Mouse (Mus musculus): ENCODE results near the gene Cd79a.
"Not testable (repeated sequence)": the region's sequence is repeated elsewhere in the genome, so short reads cannot be mapped to it uniquely, and the experiment has no call there.

The Cd79a gene

GRCm38 (mm10) chr7:24886308-24886633 is 10.9 kb upstream of the Cd79a start:
- peak; percentile 45 to 50 for DNase-seq

- DNase-seq: no peak
Measured at GRCm38 (mm10) chr7:24887096-24887495, 10.1 kb upstream of the Cd79a start.

- DNase-seq: no peak
Measured at GRCm38 (mm10) chr7:24889431-24890220, 7.6 kb upstream of the Cd79a start.

- peak; percentile 82 to 87 for DNase-seq
Measured at GRCm38 (mm10) chr7:24890281-24891216, 6.6 kb upstream of the Cd79a start.

GRCm38 (mm10) chr7:24891241-24892124 is 5.7 kb upstream of the Cd79a start:
- DNase-seq: no peak

- no peak for DNase-seq
Measured at GRCm38 (mm10) chr7:24892125-24892583, 5.0 kb upstream of the Cd79a start.

- not testable (repeated sequence) for DNase-seq
Measured at GRCm38 (mm10) chr7:24895749-24896148, 1.4 kb upstream of the Cd79a start.

GRCm38 (mm10) chr7:24896269-24896668 is 912 bp upstream of the Cd79a start:
- DNase-seq: no peak

GRCm38 (mm10) chr7:24897959-24898358 is 778 bp downstream of the Cd79a start:
- DNase-seq: no peak

GRCm38 (mm10) chr7:24901114-24901513 is 3.9 kb downstream of the Cd79a start:
- DNase-seq: no peak

- peak in 1 of 2 experiments; percentile 39 for DNase-seq
Measured at GRCm38 (mm10) chr7:24901842-24902241, 4.7 kb downstream of the Cd79a start.

- no peak for DNase-seq
Measured at GRCm38 (mm10) chr7:24902264-24902629, 5.1 kb downstream of the Cd79a start.

GRCm38 (mm10) chr7:24902630-24903443 is 5.7 kb downstream of the Cd79a start, which contains the start of gene Arhgef1:
Gene Arhgef1 (plus strand): TSS chr7:24902912.
- DNase-seq: peak; percentile 64 to 66

- no peak for DNase-seq
Measured at GRCm38 (mm10) chr7:24903444-24903825, 6.3 kb downstream of the Cd79a start.

- DNase-seq: peak; percentile 97 to 99
Measured at GRCm38 (mm10) chr7:24904070-24904483, 6.9 kb downstream of the Cd79a start.

- peak; percentile 81 to 84 for DNase-seq
Measured at GRCm38 (mm10) chr7:24904936-24905335, 7.8 kb downstream of the Cd79a start.

GRCm38 (mm10) chr7:24906551-24906950 is 9.4 kb downstream of the Cd79a start:
- no peak for DNase-seq

GRCm38 (mm10) chr7:24907211-24907748 is 10.1 kb downstream of the Cd79a start:
- no peak for DNase-seq

- DNase-seq: no peak
Measured at GRCm38 (mm10) chr7:24912480-24912879, 15.3 kb downstream of the Cd79a start.

- no peak for DNase-seq
Measured at GRCm38 (mm10) chr7:24918763-24919323, 21.7 kb downstream of the Cd79a start.

- peak; percentile 76 to 82 for DNase-seq
Measured at GRCm38 (mm10) chr7:24919728-24920127, 22.5 kb downstream of the Cd79a start.
